ENCODE assay signal across 7 mouse cellular contexts in the genomic region with DNA sequence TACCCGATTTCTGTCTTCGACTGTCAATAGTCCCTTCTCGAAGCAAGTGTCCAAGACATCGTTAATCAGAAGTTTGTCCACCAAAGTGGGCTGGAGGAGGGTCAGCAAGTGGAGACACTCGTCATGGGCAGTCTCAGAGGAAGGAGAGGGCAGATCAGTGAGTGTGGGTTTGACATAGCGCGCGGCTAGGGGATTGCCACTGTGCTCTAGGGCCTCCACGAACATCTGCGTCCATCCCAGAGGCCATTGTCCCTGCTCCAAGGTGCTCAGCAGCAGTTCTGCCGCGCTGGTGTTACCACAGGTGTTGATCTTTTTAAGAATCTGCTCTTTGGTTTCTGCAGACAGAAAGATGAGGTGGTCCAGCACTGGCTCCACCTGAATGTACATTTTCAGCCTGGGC. TPM values are rescaled to one million over a fixed set of nuclear protein-coding genes. Genes with fewer than 3 reads are reported as not detected.
A peak's percentile ranks its signal among the peaks of the same experiment; 100 is the strongest.
DNase-seq lines count a peak whose midpoint lies in the region; ATAC-seq and TF ChIP-seq lines count a peak whose summit lies in the region.

No protein-coding gene starts in this region.

- H3K27ac ChIP-seq in MEL (ENCODE audit: control insufficient read depth, low read depth, low read length): peak overlapping the region; percentile 65
- peak overlapping the region; percentile 81; the same call in 1 of the 2 replicates for H3K27ac ChIP-seq in heart, embryonic 15.5 days
- H3K27ac ChIP-seq in midbrain, embryonic 10.5 days (replicated peaks): peak overlapping the region; percentile 82

- DNase-seq in MEL (ENCODE audit: low read depth, low spot score): peak; percentile 70
- peak; percentile 22 for DNase-seq in embryo, embryonic 11 days
- DNase-seq in kidney, postnatal 4 days: peak; percentile 21 to 36
- DNase-seq in midbrain, embryonic 10.5 days (ENCODE audit: low spot score): no peak
- DNase-seq in thymus, adult 18-20 months: peak; percentile 5 to 10
- no peak for DNase-seq in left cerebral cortex, adult 11 months (ENCODE audit: low spot score)

- no peaks in the 10 kb centered on the region for H3K9me3 ChIP-seq in MEL (replicated peaks; ENCODE audit: insufficient read depth, low read length)
- no peaks in the 10 kb centered on the region for H3K9me3 ChIP-seq in heart, embryonic 15.5 days (replicated peaks)
- H3K9me3 ChIP-seq in midbrain, embryonic 10.5 days (replicated peaks): no peaks in the 10 kb centered on the region

- 0 out of 2 replicates have a peak, but pooled peaks have one; percentile 35 for ATAC-seq in heart, embryonic 15.5 days (replicated peaks; ENCODE audit: insufficient number of reproducible peaks, insufficient read depth, low FRiP score, low read depth)

- 38% methylated on average over 12 of the region's 12 CpGs for WGBS in heart, embryonic 15.5 days
- 37% methylated on average over 12 of the region's 12 CpGs for WGBS in midbrain, embryonic 10.5 days

- H3K9ac ChIP-seq in MEL (ENCODE audit: control insufficient read depth, low read depth, low read length, poor library complexity, severe bottlenecking): peak overlapping the region; percentile 84
- peak overlapping the region; percentile 67; the same call in 1 of the 2 replicates for H3K9ac ChIP-seq in heart, embryonic 15.5 days

- H3K27me3 ChIP-seq in MEL (ENCODE audit: control insufficient read depth in 1 of 2, insufficient read depth in 2 of 2, low read length in 2 of 2): no peaks in the 10 kb centered on the region
- no peaks in the 10 kb centered on the region for H3K27me3 ChIP-seq in heart, embryonic 15.5 days
- H3K27me3 ChIP-seq in midbrain, embryonic 10.5 days (ENCODE audit: low read depth, poor library complexity, severe bottlenecking): peaks cover 27% of the 10 kb centered on the region

- TF ChIP-seq RAD21 in MEL (IDR thresholded peaks at IDR 0.05; ENCODE audit: low read depth, low read length): no peak

- no peak for TF ChIP-seq CTCF in MEL (IDR thresholded peaks at IDR 0.05 in 2 of 3, conservative IDR thresholded peaks at IDR 0.05 in 1 of 3; ENCODE audit: control insufficient read depth in 1 of 3, insufficient read depth in 1 of 3, low read depth in 2 of 3, low read length in 3 of 3, poor library complexity in 1 of 3, severe bottlenecking in 1 of 3)

- peaks cover 22% of the 10 kb centered on the region for H3K79me2 ChIP-seq in MEL (ENCODE audit: control insufficient read depth, insufficient read depth, low read length, poor library complexity)

- no peak for TF ChIP-seq POLR2A in MEL (IDR thresholded peaks at IDR 0.05; ENCODE audit: control insufficient read depth in 1 of 2, insufficient read depth in 1 of 2, low read depth in 1 of 2, low read length in 2 of 2, poor library complexity in 1 of 2)

- peak overlapping the region; percentile 77 to 79 for H3K4me3 ChIP-seq in MEL (ENCODE audit: control insufficient read depth in 1 of 2, insufficient read depth in 1 of 2, low read depth in 2 of 2, low read length in 2 of 2)
- peak overlapping the region; percentile 72 for H3K4me3 ChIP-seq in heart, embryonic 15.5 days
- peak overlapping the region; percentile 63 for H3K4me3 ChIP-seq in midbrain, embryonic 10.5 days

- H3K4me2 ChIP-seq in heart, embryonic 15.5 days: peak overlapping the region; percentile 65

- no peak for TF ChIP-seq EP300 in MEL (IDR thresholded peaks at IDR 0.05; ENCODE audit: low read depth in 1 of 2, low read length in 2 of 2)

- H3K36me3 ChIP-seq in MEL (ENCODE audit: control insufficient read depth in 1 of 2, insufficient read depth in 2 of 2, low read length in 2 of 2): peaks cover 0 to 8% of the 10 kb centered on the region in 2 experiments; a peak in 2 of 4 replicates
- H3K36me3 ChIP-seq in heart, embryonic 15.5 days: no peaks in the 10 kb centered on the region
- no peaks in the 10 kb centered on the region for H3K36me3 ChIP-seq in midbrain, embryonic 10.5 days

- peaks cover 0 to 3% of the 10 kb centered on the region in 2 experiments; a peak in 2 of 4 replicates for H3K4me1 ChIP-seq in MEL (ENCODE audit: control insufficient read depth in 1 of 2, insufficient read depth in 2 of 2, low read length in 2 of 2)
- 0 out of 2 replicates have a peak, but pooled peaks cover 9% of the 10 kb centered on the region for H3K4me1 ChIP-seq in heart, embryonic 15.5 days (replicated peaks)
- peaks cover 14% of the 10 kb centered on the region for H3K4me1 ChIP-seq in midbrain, embryonic 10.5 days

TF ChIP-seq in MEL, 35 proteins besides CTCF, POLR2A, EP300 and RAD21:
- TF ChIP-seq NELFE (IDR thresholded peaks at IDR 0.05; ENCODE audit: low read depth, low read length) (peak; percentile 34; the same call in 1 of the 2 replicates), POLR2AphosphoS5 (IDR thresholded peaks at IDR 0.05; ENCODE audit: borderline replicate concordance, low read depth, low read length) (no peak)

RNA-seq across cellular contexts. Expression of gene Ifih1, which starts 0.6 kb away (rescaled TPM):
- 11.4 and 12.8 TPM in 2 replicates for total RNA-seq in MEL (2012; rRNA removed)
- 10 to 100 TPM; 41.5 to 71.9 TPM for polyA plus RNA-seq in MEL (2012; ENCODE audit: insufficient read depth in 1 of 2, insufficient read length in 2 of 2, low read depth in 1 of 2, low replicate concordance in 2 of 2, missing spikeins in 1 of 2)
- polyA plus RNA-seq in heart, embryonic 15.5 days (2015; fragmentation: Nextera tagmentation; extraction: Ambion mirVana): 1.4 and 2.5 TPM in 2 replicates
- 0.43 and 0.93 TPM in 2 replicates for polyA plus RNA-seq in midbrain, embryonic 10.5 days (2016; fragmentation: Nextera tagmentation; extraction: Ambion mirVana)

RNA-seq across cellular contexts. Expression of gene Gca, which starts 18.6 kb away (rescaled TPM):
- 6.2 and 9.0 TPM in 2 replicates for total RNA-seq in MEL (2012; rRNA removed)
- polyA plus RNA-seq in MEL (2012; ENCODE audit: insufficient read depth in 1 of 2, insufficient read length in 2 of 2, low read depth in 1 of 2, low replicate concordance in 2 of 2, missing spikeins in 1 of 2): 10 to 100 TPM in 1 of 2 experiments, not detected in 1; 17.9 TPM
- polyA plus RNA-seq in heart, embryonic 15.5 days (2015; fragmentation: Nextera tagmentation; extraction: Ambion mirVana): 14.2 and 16.3 TPM in 2 replicates
- 1.5 and 2.0 TPM in 2 replicates for polyA plus RNA-seq in midbrain, embryonic 10.5 days (2016; fragmentation: Nextera tagmentation; extraction: Ambion mirVana)

Comparison
In these comparisons a context has a peak if more than half of its experiments do, and no peak if none do; other contexts are left out.
1. DNase-seq: peak in MEL (single experiment), embryo, embryonic 11 days (single experiment), kidney, postnatal 4 days (2 of 2) and thymus, adult 18-20 months (2 of 2); none in midbrain, embryonic 10.5 days (single experiment) and left cerebral cortex, adult 11 months (single experiment).
2. RNA of gene Ifih1, which starts 0.6 kb away (polyA plus RNA-seq): 41.5 to 71.9 TPM in MEL; 1.4 to 2.5 TPM in heart, embryonic 15.5 days and 0.43 to 0.93 TPM in midbrain, embryonic 10.5 days; every median in the first group is over 10 times any median in the second.
3. Peak in every context shown above with its lines, with median percentiles within 50 percentile points of each other: H3K27ac ChIP-seq and H3K4me3 ChIP-seq.